Mouse (Mus musculus) embryonic facial prominence, embryonic 13.5 days (tissue): ENCODE data around the gene Pex14. TPM values are rescaled to one million over a fixed set of nuclear protein-coding genes. Genes with fewer than 3 reads are reported as not detected.

Source experiments
- ATAC-seq: fragments of 200-750 bp; cut with Nextera tagmentation; 2 replicates; pipeline ENCODE4 v1.8.0; 2017; ENCODE audit warnings: low read depth; ENCODE audit not compliant: insufficient number of reproducible peaks, insufficient read depth, low FRiP score, low TSS enrichment
- H3K27ac ChIP-seq: fragments of 300-500 bp; sonication (generic); 2 replicates; pipeline ENCODE4 v1.5.1; 2015; ENCODE audit warnings: moderate library complexity, mild to moderate bottlenecking, inconsistent platforms
- H3K27me3 ChIP-seq: fragments of 300-500 bp; sonication (generic); 2 replicates; pipeline ENCODE4 v1.6.1; 2015; ENCODE audit warnings: mild to moderate bottlenecking, inconsistent platforms
- H3K36me3 ChIP-seq: fragments of 300-500 bp; sonication (generic); 2 replicates; pipeline ENCODE4 v1.6.1; 2015; ENCODE audit warnings: mild to moderate bottlenecking, inconsistent platforms
- H3K4me1 ChIP-seq: fragments of 300-500 bp; sonication (generic); 2 replicates; pipeline ENCODE4 v1.6.1; 2015; ENCODE audit warnings: inconsistent platforms
- H3K4me2 ChIP-seq: fragments of 300-500 bp; sonication (generic); 2 replicates; pipeline ENCODE4 v1.6.1; 2015; ENCODE audit warnings: moderate library complexity, mild to moderate bottlenecking, inconsistent platforms
- H3K4me3 ChIP-seq: fragments of 300-500 bp; sonication (generic); 2 replicates; pipeline ENCODE4 v1.5.1; 2015; ENCODE audit warnings: mild to moderate bottlenecking, inconsistent platforms
- H3K9ac ChIP-seq: fragments of 300-500 bp; sonication (generic); 2 replicates; pipeline ENCODE4 v1.6.1; 2015; ENCODE audit warnings: mild to moderate bottlenecking, inconsistent platforms
- H3K9me3 ChIP-seq: fragments of 300-500 bp; sonication (generic); 2 replicates; pipeline ENCODE4 v1.6.1; 2016; ENCODE audit warnings: inconsistent platforms
- WGBS: fragments of 180-500 bp; shearing (Covaris S2); methylation state at CpG from one replicate; pipeline ENCODE4 v1.1.7; 2015; ENCODE audit warnings: mixed read lengths; 5-methylcytosine and 5-hydroxymethylcytosine counted together
- polyA plus RNA-seq: library from polyadenylated mRNA; unstranded; fragments of >200 nt; fragmentation: Nextera tagmentation; extraction: Ambion mirVana; gene quantifications from 2 replicates; pipeline ENCODE4 v1.2.1, GENCODE M21; 2015

Pex14 gene
- polyA plus RNA-seq, 1 experiment from 2014 or later = 50.2 TPM

DNA sequence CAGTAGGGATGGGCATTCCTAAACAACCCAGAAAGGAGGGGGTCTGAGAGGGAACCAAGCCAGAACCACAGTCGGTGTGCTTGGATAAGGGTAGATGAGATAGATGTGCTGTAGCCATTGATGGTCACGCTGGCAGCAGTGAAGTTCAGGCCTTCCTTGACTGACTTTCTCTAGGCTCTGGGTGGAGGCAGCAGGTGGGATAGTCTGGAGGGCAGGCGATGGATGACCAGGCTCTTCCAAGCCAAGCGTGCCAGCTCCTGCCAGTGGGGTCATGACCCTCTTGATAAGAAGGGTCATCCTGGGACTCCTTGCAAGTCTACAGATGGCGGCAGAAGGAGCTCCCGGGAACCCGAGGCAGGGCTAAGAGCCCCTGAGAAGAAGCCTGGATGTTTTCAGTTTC lies 187.5 kb downstream of the Pex14 start:
- Histone ChIP-seq H3K27me3 (peaks cover 78% of the 10 kb centered on the region), H3K4me2 (no peak overlapping the region), H3K4me3 (no peak overlapping the region), H3K27ac (no peak overlapping the region), H3K36me3 (no peaks in the 10 kb centered on the region), H3K9ac (no peak overlapping the region), H3K4me1 (peaks cover 22% of the 10 kb centered on the region; the same call in 1 of the 2 replicates), H3K9me3 (no peaks in the 10 kb centered on the region)
- no peak for ATAC-seq
- 43% methylated on average over 7 of the region's 7 CpGs for WGBS

Other genes starting within 250 kb of the Pex14 start
- 30.5 and 32.5 TPM in 2 replicates for gene Dffa, start 4.3 kb upstream of the Pex14 start, polyA plus RNA-seq
- gene Cort, start 26.9 kb upstream of the Pex14 start, polyA plus RNA-seq = 1.2 TPM in 1 of 2 replicates, not detected in the other
- gene Cenps, start 37.8 kb upstream of the Pex14 start, polyA plus RNA-seq = 36.9 and 46.6 TPM in 2 replicates
- 93.7 and 100 TPM in 2 replicates for gene Pgd, start 66.9 kb upstream of the Pex14 start, polyA plus RNA-seq
- gene Kif1b, start 207.8 kb upstream of the Pex14 start, polyA plus RNA-seq = 42.8 and 53.9 TPM in 2 replicates